8 mouse cellular contexts compared by ENCODE assay signal in genomic region chr11:73047542-73047996, GRCm38 (mm10). TPM values are rescaled to one million over a fixed set of nuclear protein-coding genes. Genes with fewer than 3 reads are reported as not detected.
DNase-seq lines count a peak whose midpoint lies in the region; ATAC-seq lines count a peak whose summit lies in the region.

Ncbp3 (plus strand) TSS chr11:73047783.

- under 1% methylated on average over 39 of the region's 39 CpGs for WGBS in heart, embryonic 13.5 days
- under 1% methylated on average over 39 of the region's 39 CpGs for WGBS in liver, embryonic 13.5 days (ENCODE audit: insufficient replicate concordance)
- WGBS in stomach, embryonic 16.5 days = under 1% methylated on average over 39 of the region's 39 CpGs

- no peaks in the 10 kb centered on the region for H3K4me1 ChIP-seq in brown adipose tissue, adult 24 weeks (ENCODE audit: control insufficient read depth, insufficient read depth, insufficient read length, low read length)
- peaks cover 24% of the 10 kb centered on the region for H3K4me1 ChIP-seq in heart, embryonic 13.5 days
- H3K4me1 ChIP-seq in liver, embryonic 13.5 days (replicated peaks) = peaks cover 22% of the 10 kb centered on the region
- H3K4me1 ChIP-seq in stomach, embryonic 16.5 days (ENCODE audit: control insufficient read depth, insufficient read depth, low read length) = peaks cover 13% of the 10 kb centered on the region

- H3K9me3 ChIP-seq in heart, embryonic 13.5 days = no peaks in the 10 kb centered on the region
- H3K9me3 ChIP-seq in liver, embryonic 13.5 days (replicated peaks) = no peaks in the 10 kb centered on the region
- H3K9me3 ChIP-seq in stomach, embryonic 16.5 days (replicated peaks; ENCODE audit: control insufficient read depth, low read length) = no peaks in the 10 kb centered on the region

- ATAC-seq in heart, embryonic 13.5 days (ENCODE audit: extremely low read depth, insufficient number of reproducible peaks, low FRiP score, low TSS enrichment) = peak; percentile 86
- ATAC-seq in liver, embryonic 13.5 days (ENCODE audit: low read depth) = peak; percentile 94
- ATAC-seq in stomach, embryonic 16.5 days (ENCODE audit: insufficient read depth, low FRiP score) = peak; percentile 96

- H3K4me3 ChIP-seq in brown adipose tissue, adult 24 weeks (ENCODE audit: insufficient read depth, low read depth, low read length) = peak within 1 kb of the TSS; percentile 95
- peak within 1 kb of the TSS; percentile 96 for H3K4me3 ChIP-seq in heart, embryonic 13.5 days
- H3K4me3 ChIP-seq in liver, embryonic 13.5 days (replicated peaks) = peak within 1 kb of the TSS; percentile 92
- H3K4me3 ChIP-seq in stomach, embryonic 16.5 days (replicated peaks; ENCODE audit: low read length) = peak within 1 kb of the TSS; percentile 96

- H3K36me3 ChIP-seq in heart, embryonic 13.5 days = peaks cover 28% of the 10 kb centered on the region
- H3K36me3 ChIP-seq in liver, embryonic 13.5 days = peaks cover 29% of the 10 kb centered on the region
- H3K36me3 ChIP-seq in stomach, embryonic 16.5 days (ENCODE audit: control insufficient read depth, insufficient read depth, low read length) = peaks cover 8% of the 10 kb centered on the region; the same call in 1 of the 2 replicates

- H3K4me2 ChIP-seq in heart, embryonic 13.5 days = peak within 1 kb of the TSS; percentile 93
- H3K4me2 ChIP-seq in liver, embryonic 13.5 days = peak within 1 kb of the TSS; percentile 80
- peak within 1 kb of the TSS; percentile 90 for H3K4me2 ChIP-seq in stomach, embryonic 16.5 days (ENCODE audit: low read depth, low read length)

- no peaks in the 10 kb centered on the region for H3K27me3 ChIP-seq in heart, embryonic 13.5 days (replicated peaks)
- no peaks in the 10 kb centered on the region for H3K27me3 ChIP-seq in liver, embryonic 13.5 days
- H3K27me3 ChIP-seq in stomach, embryonic 16.5 days (ENCODE audit: control insufficient read depth, insufficient read depth, low read length) = no peaks in the 10 kb centered on the region

- peak within 1 kb of the TSS; percentile 84 for H3K27ac ChIP-seq in brown adipose tissue, adult 24 weeks (replicated peaks; ENCODE audit: low read depth, low read length)
- H3K27ac ChIP-seq in heart, embryonic 13.5 days (replicated peaks) = peak within 1 kb of the TSS; percentile 94
- peak within 1 kb of the TSS; percentile 83 for H3K27ac ChIP-seq in liver, embryonic 13.5 days
- peak within 1 kb of the TSS; percentile 90 for H3K27ac ChIP-seq in stomach, embryonic 16.5 days (ENCODE audit: low read length)

- H3K9ac ChIP-seq in heart, embryonic 13.5 days = peak within 1 kb of the TSS; percentile 98
- H3K9ac ChIP-seq in liver, embryonic 13.5 days = peak within 1 kb of the TSS; percentile 97
- peak within 1 kb of the TSS; percentile 98 for H3K9ac ChIP-seq in stomach, embryonic 16.5 days (ENCODE audit: low read length)

- peak; percentile 98 for DNase-seq in CD4-positive, CD25-positive, alpha-beta regulatory T cell, adult 2 months (ENCODE audit: low read depth, low spot score)
- peak; percentile 64 for DNase-seq in fat pad, adult 2 months (ENCODE audit: extremely low read depth, low read depth, low spot score)
- peak; percentile 97 for DNase-seq in kidney, postnatal 14 days
- peak; percentile 95 for DNase-seq in liver, embryonic 13.5 days
- DNase-seq in neural tube, embryonic 10.5 days (ENCODE audit: extremely low spot score, low spot score) = peak; percentile 96

RNA-seq across cellular contexts. Expression of gene Ncbp3, which starts in this region (rescaled TPM):
- 2.3 and 2.7 TPM in 2 replicates for polyA plus RNA-seq in brown adipose tissue, adult 24 weeks (2012; ENCODE audit: insufficient read depth, insufficient read length, missing spikeins)
- 9.9 TPM in 2 replicates for polyA plus RNA-seq in heart, embryonic 13.5 days (2015; fragmentation: Nextera tagmentation; extraction: Ambion mirVana)
- polyA plus RNA-seq in liver, embryonic 13.5 days (2015; fragmentation: Nextera tagmentation; extraction: Ambion mirVana) = 5.7 and 6.2 TPM in 2 replicates
- polyA plus RNA-seq in stomach, embryonic 16.5 days (2015; fragmentation: Nextera tagmentation; extraction: Ambion mirVana) = 10.8 and 11.1 TPM in 2 replicates

Comparison
In these comparisons a context has a peak if more than half of its experiments do, and no peak if none do; other contexts are left out.
1. Peak in every context shown above with its lines: DNase-seq, ATAC-seq, H3K4me3 ChIP-seq and H3K27ac ChIP-seq.